Comparison of ENCODE assay signal across 8 mouse cellular contexts in genomic region chr2:148751893-148752813, GRCm38 (mm10). TPM values are rescaled to one million over a fixed set of nuclear protein-coding genes. Genes with fewer than 3 reads are reported as not detected.
DNase-seq lines count a peak whose midpoint lies in the region; ATAC-seq and TF ChIP-seq lines count a peak whose summit lies in the region.

No protein-coding gene starts in this region.

- H3K27me3 ChIP-seq in heart, embryonic 11.5 days (ENCODE audit: control insufficient read depth, insufficient read depth, low read length) = no peaks in the 10 kb centered on the region
- no peaks in the 10 kb centered on the region for H3K27me3 ChIP-seq in kidney, embryonic 16.5 days (ENCODE audit: insufficient read depth, low read length)

- WGBS in heart, embryonic 11.5 days (ENCODE audit: insufficient replicate concordance) = 18% methylated on average over 15 of the region's 15 CpGs
- WGBS in kidney, embryonic 16.5 days = 16% methylated on average over 15 of the region's 15 CpGs

- H3K27ac ChIP-seq in embryonic fibroblast, embryonic 13.5 days (ENCODE audit: insufficient read depth, low read length) = no peak overlapping the region
- H3K27ac ChIP-seq in heart, embryonic 11.5 days (ENCODE audit: low read depth, low read length) = no peak overlapping the region
- no peak overlapping the region for H3K27ac ChIP-seq in kidney, embryonic 16.5 days (ENCODE audit: low read length)

- no peak for TF ChIP-seq CTCF in embryonic fibroblast, embryonic 13.5 days (IDR thresholded peaks at IDR 0.05; ENCODE audit: borderline replicate concordance, insufficient read depth, low read length)

- peak; percentile 74 for DNase-seq in CD4-positive helper T cell, adult 2 months (ENCODE audit: low read depth, low spot score)
- DNase-seq in brain, adult 2 months (ENCODE audit: low read depth, low spot score) = peak; percentile 94
- DNase-seq in liver = peak; percentile 64
- peak; percentile 24 to 49 for DNase-seq in monocyte, adult 2 months (ENCODE audit: low read depth in 1 of 2, low spot score in 2 of 2)
- DNase-seq in spleen, postnatal 36 days (ENCODE audit: low spot score in 2 of 2) = peak; percentile 56 to 72

- peak overlapping the region; percentile 73 for H3K4me2 ChIP-seq in heart, embryonic 11.5 days
- peak overlapping the region; percentile 60 for H3K4me2 ChIP-seq in kidney, embryonic 16.5 days (replicated peaks; ENCODE audit: low read depth, low read length)

- H3K9ac ChIP-seq in heart, embryonic 11.5 days (ENCODE audit: low read depth, low read length) = no peak overlapping the region
- H3K9ac ChIP-seq in kidney, embryonic 16.5 days (replicated peaks; ENCODE audit: low read length) = no peak overlapping the region; the same call in 1 of the 2 replicates

- peak overlapping the region; percentile 28; the same call in 1 of the 2 replicates for H3K4me3 ChIP-seq in embryonic fibroblast, embryonic 13.5 days (ENCODE audit: insufficient read depth, low read length)
- peak overlapping the region; percentile 28; the same call in 1 of the 2 replicates for H3K4me3 ChIP-seq in heart, embryonic 11.5 days (ENCODE audit: low read depth, low read length)
- peak overlapping the region; percentile 34 for H3K4me3 ChIP-seq in kidney, embryonic 16.5 days (ENCODE audit: low read length)

- ATAC-seq in heart, embryonic 11.5 days (replicated peaks; ENCODE audit: insufficient number of reproducible peaks, low FRiP score, low TSS enrichment) = no peak
- peak; percentile 85 for ATAC-seq in kidney, embryonic 16.5 days (ENCODE audit: low FRiP score, low TSS enrichment)

- TF ChIP-seq POLR2A in embryonic fibroblast, embryonic 13.5 days (IDR thresholded peaks at IDR 0.05; ENCODE audit: low read depth, low read length) = no peak

- no peaks in the 10 kb centered on the region for H3K9me3 ChIP-seq in heart, embryonic 11.5 days (replicated peaks; ENCODE audit: control insufficient read depth, low read length)
- H3K9me3 ChIP-seq in kidney, embryonic 16.5 days (ENCODE audit: low read length) = no peaks in the 10 kb centered on the region

- H3K36me3 ChIP-seq in heart, embryonic 11.5 days (ENCODE audit: control insufficient read depth, insufficient read depth, low read length) = no peaks in the 10 kb centered on the region
- H3K36me3 ChIP-seq in kidney, embryonic 16.5 days (ENCODE audit: insufficient read depth, low read length) = no peaks in the 10 kb centered on the region

- no peaks in the 10 kb centered on the region; the same call in 1 of the 2 replicates for H3K4me1 ChIP-seq in embryonic fibroblast, embryonic 13.5 days (ENCODE audit: control insufficient read depth, insufficient read depth, low read length)
- no peaks in the 10 kb centered on the region for H3K4me1 ChIP-seq in heart, embryonic 11.5 days (ENCODE audit: control insufficient read depth, insufficient read depth, low read length)
- no peaks in the 10 kb centered on the region for H3K4me1 ChIP-seq in kidney, embryonic 16.5 days (ENCODE audit: insufficient read depth, low read length)

RNA-seq across cellular contexts. Expression of gene Cstl1, which starts 2.0 kb away (rescaled TPM):
- polyA plus RNA-seq in embryonic fibroblast, embryonic 13.5 days (2011; ENCODE audit: insufficient read length, low read depth, missing spikeins) = not detected in 2 replicates
- polyA plus RNA-seq in heart, embryonic 11.5 days (2014; fragmentation: Nextera tagmentation; extraction: Ambion mirVana) = not detected in 2 replicates
- polyA plus RNA-seq in kidney, embryonic 16.5 days (2015; fragmentation: Nextera tagmentation; extraction: Ambion mirVana) = not detected in 2 replicates

RNA-seq across cellular contexts. Expression of gene Cst11, which starts 19.1 kb away (rescaled TPM):
- not detected in 2 replicates for polyA plus RNA-seq in embryonic fibroblast, embryonic 13.5 days (2011; ENCODE audit: insufficient read length, low read depth, missing spikeins)
- polyA plus RNA-seq in heart, embryonic 11.5 days (2014; fragmentation: Nextera tagmentation; extraction: Ambion mirVana) = not detected in 2 replicates
- polyA plus RNA-seq in kidney, embryonic 16.5 days (2015; fragmentation: Nextera tagmentation; extraction: Ambion mirVana) = not detected in 2 replicates

RNA-seq across cellular contexts. Expression of gene Napb, which starts 19.9 kb away (rescaled TPM):
- polyA plus RNA-seq in embryonic fibroblast, embryonic 13.5 days (2011; ENCODE audit: insufficient read length, low read depth, missing spikeins) = 2.5 and 2.8 TPM in 2 replicates
- 2.2 and 2.4 TPM in 2 replicates for polyA plus RNA-seq in heart, embryonic 11.5 days (2014; fragmentation: Nextera tagmentation; extraction: Ambion mirVana)
- 2.5 and 3.3 TPM in 2 replicates for polyA plus RNA-seq in kidney, embryonic 16.5 days (2015; fragmentation: Nextera tagmentation; extraction: Ambion mirVana)

RNA-seq across cellular contexts. Expression of gene 8030411F24Rik, which starts 29.7 kb away (rescaled TPM):
- polyA plus RNA-seq in embryonic fibroblast, embryonic 13.5 days (2011; ENCODE audit: insufficient read length, low read depth, missing spikeins) = not detected in 2 replicates
- not detected in 2 replicates for polyA plus RNA-seq in heart, embryonic 11.5 days (2014; fragmentation: Nextera tagmentation; extraction: Ambion mirVana)
- not detected in 2 replicates for polyA plus RNA-seq in kidney, embryonic 16.5 days (2015; fragmentation: Nextera tagmentation; extraction: Ambion mirVana)

RNA-seq across cellular contexts. Expression of gene Cst12, which starts 37.0 kb away (rescaled TPM):
- polyA plus RNA-seq in embryonic fibroblast, embryonic 13.5 days (2011; ENCODE audit: insufficient read length, low read depth, missing spikeins) = not detected in 2 replicates
- not detected in 2 replicates for polyA plus RNA-seq in heart, embryonic 11.5 days (2014; fragmentation: Nextera tagmentation; extraction: Ambion mirVana)
- polyA plus RNA-seq in kidney, embryonic 16.5 days (2015; fragmentation: Nextera tagmentation; extraction: Ambion mirVana) = 0.32 TPM in 1 of 2 replicates, not detected in the other

Comparison
In these comparisons a context has a peak if more than half of its experiments do, and no peak if none do; other contexts are left out.
1. DNase-seq: peak in every context shown above with its lines; median percentile 94 in brain, adult 2 months; 74 in CD4-positive helper T cell, adult 2 months; 64 in liver; 64 in spleen, postnatal 36 days; 36 in monocyte, adult 2 months.